Mouse (Mus musculus): ENCODE data around the gene Magi2. TPM values are rescaled to one million over a fixed set of nuclear protein-coding genes. Genes with fewer than 3 reads are reported as not detected.

The Magi2 gene
- polyA plus RNA-seq, 1 experiment from 2014 or later = 2.7 TPM

DNA sequence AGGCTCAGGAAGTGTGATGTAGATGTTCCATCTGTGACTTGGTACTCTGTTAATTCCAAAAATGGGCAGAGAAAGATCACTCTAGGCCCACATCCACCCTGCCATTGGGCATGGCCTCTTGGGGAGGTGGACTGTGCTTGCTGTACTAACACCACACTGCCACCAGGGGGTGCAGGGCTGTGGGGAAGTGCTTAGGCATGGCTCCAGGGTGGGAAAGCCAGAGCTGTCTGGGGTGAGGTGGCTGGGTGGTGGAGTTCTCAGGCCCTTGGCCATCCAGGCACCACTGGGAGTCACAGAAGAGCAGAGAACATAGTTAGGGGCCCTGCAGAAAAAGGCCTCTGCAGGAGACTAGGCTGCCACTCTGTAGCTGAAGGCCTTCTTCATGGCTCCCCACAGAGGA, 1243.6 kb downstream of the Magi2 start:
- no peaks in the 10 kb centered on the region for H3K36me3 ChIP-seq
- peaks cover 8% of the 10 kb centered on the region; the same call in 1 of the 2 replicates for H3K9me3 ChIP-seq
- ATAC-seq (ENCODE audit: extremely low read depth, insufficient number of reproducible peaks, low FRiP score, low TSS enrichment) = no peak
- no peak overlapping the region for H3K27ac ChIP-seq (replicated peaks)
- H3K4me3 ChIP-seq = no peak overlapping the region
- H3K27me3 ChIP-seq (replicated peaks) = no peaks in the 10 kb centered on the region
- H3K9ac ChIP-seq = no peak overlapping the region
- H3K4me2 ChIP-seq = no peak overlapping the region
- no peaks in the 10 kb centered on the region for H3K4me1 ChIP-seq

DNA sequence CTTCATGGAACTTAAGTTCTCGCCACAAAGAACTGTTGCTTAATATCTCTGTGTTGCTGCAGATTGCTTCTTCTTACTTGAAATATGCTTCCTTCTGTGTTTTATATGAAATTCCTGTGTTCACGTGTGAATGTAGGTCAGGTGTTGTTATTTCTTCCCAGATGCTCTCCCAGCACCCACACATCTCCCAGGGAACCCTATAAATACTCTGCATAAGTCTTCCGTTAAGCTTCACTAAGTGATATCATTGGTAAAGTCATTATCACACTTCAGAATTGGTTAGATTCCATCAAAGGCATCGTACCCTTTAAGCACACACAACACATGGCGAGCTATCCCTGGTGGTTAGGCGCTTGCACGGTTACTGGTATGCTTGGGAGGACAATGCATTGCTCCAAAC, 1257.7 kb downstream of the Magi2 start:
- 82% methylated on average over 7 of the region's 7 CpGs for WGBS
- Histone ChIP-seq H3K9ac (no peak overlapping the region), H3K4me2 (no peak overlapping the region), H3K27ac (replicated peaks) (no peak overlapping the region), H3K9me3 (no peaks in the 10 kb centered on the region), H3K36me3 (no peaks in the 10 kb centered on the region), H3K4me3 (no peak overlapping the region), H3K27me3 (replicated peaks) (no peaks in the 10 kb centered on the region), H3K4me1 (no peaks in the 10 kb centered on the region)
- ATAC-seq (ENCODE audit: extremely low read depth, insufficient number of reproducible peaks, low FRiP score, low TSS enrichment) = no peak

DNA sequence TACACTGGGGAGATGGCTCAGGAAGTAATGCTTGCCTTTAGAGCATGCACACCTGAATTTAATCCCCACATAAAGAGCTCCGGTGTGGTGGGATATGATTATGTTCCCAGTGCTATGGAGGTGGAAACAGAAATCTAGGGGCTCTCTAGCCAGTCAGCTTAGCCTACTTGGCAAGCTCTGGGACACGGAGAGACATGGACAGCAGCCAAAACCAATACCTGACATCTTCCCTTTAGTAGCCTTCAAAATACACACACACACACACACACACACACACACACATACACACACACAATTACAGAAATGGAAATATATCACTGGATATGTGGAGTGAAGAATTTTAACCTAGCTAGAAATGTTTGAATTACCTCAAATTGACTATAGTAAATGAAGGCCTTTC, 1265.1 kb downstream of the Magi2 start:
- Histone ChIP-seq H3K27ac (replicated peaks) (no peak overlapping the region), H3K9me3 (no peaks in the 10 kb centered on the region), H3K9ac (no peak overlapping the region), H3K4me1 (no peaks in the 10 kb centered on the region), H3K27me3 (replicated peaks) (no peaks in the 10 kb centered on the region), H3K4me2 (no peak overlapping the region), H3K36me3 (no peaks in the 10 kb centered on the region), H3K4me3 (no peak overlapping the region)
- no peak for ATAC-seq (ENCODE audit: extremely low read depth, insufficient number of reproducible peaks, low FRiP score, low TSS enrichment)
- WGBS = 72% methylated on average over 2 of the region's 2 CpGs

DNA sequence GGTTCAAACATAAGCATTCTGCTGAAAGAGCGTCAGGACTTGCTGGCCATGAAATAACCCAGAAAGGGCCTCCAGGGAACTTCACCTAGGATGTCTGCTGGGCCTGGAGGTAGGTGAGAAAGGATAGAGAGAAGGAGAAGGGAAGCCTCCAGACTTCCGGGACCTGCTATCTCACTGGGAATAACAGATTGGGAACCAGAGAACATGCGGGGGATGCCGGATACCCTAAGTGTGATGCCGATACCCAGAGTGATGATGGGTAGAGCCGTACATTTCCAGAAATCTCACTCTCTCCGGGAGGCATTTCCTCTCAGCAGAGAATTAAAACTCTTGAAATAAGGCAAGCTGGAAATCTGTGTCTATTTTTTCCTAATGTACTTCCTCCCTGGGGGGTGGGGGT, 1265.8 kb downstream of the Magi2 start:
- 67% methylated on average over 7 of the region's 7 CpGs for whole genome bisulfite sequencing
- H3K9me3 ChIP-seq = no peaks in the 10 kb centered on the region
- no peak for ATAC-seq (ENCODE audit: extremely low read depth, insufficient number of reproducible peaks, low FRiP score, low TSS enrichment)

DNA sequence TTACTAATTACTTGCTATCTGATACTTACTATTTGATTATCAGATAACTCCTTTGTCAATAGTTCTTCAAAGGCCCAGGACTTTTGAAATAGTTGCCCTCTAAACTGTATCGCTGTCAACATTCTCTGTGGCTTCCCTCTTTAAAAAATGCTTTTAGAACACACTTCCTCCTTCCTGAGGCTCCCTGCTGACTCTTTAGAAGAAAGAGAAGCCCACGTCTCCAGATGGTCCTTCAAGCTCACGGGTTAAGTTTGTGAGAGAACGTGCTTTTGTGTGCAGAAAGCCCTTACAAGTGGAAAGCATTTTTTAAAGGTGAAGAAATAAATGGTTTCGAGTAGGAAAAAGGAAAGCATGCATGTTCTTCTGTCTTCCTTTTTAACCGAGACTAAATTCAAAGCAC, 1267.2 kb downstream of the Magi2 start:
- Histone ChIP-seq H3K36me3 (no peaks in the 10 kb centered on the region), H3K27ac (replicated peaks) (no peak overlapping the region), H3K4me2 (no peak overlapping the region), H3K9me3 (no peaks in the 10 kb centered on the region), H3K4me3 (no peak overlapping the region), H3K4me1 (no peaks in the 10 kb centered on the region), H3K9ac (no peak overlapping the region), H3K27me3 (replicated peaks) (no peaks in the 10 kb centered on the region)
- WGBS = 59% methylated on average over 6 of the region's 6 CpGs
- ATAC-seq (ENCODE audit: extremely low read depth, insufficient number of reproducible peaks, low FRiP score, low TSS enrichment) = no peak

More for the DNA sequence above, 1265.8 kb downstream of the Magi2 start:
- Histone ChIP-seq H3K36me3 (no peaks in the 10 kb centered on the region), H3K4me2 (no peak overlapping the region), H3K27me3 (replicated peaks) (no peaks in the 10 kb centered on the region), H3K9ac (no peak overlapping the region), H3K4me1 (no peaks in the 10 kb centered on the region), H3K4me3 (no peak overlapping the region), H3K27ac (replicated peaks) (no peak overlapping the region)

DNA sequence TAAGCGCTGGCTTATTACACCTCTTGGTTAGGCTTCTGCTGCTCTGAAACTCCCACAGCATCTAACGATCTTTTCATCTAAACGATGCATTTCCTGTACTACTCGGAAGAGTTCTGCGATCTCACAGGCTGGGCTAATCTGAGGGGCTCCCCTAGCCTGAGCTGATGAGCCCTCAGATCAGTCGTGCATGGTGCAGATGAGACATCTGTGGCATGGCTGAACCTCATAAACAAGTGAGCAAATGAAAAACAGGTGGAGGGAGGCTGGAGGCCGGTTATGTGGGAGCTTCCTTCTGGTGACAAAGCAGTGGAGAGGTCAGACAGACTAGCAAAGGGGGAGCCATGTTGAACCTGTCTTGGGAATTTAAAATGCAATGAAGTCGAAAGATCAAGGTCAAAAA, 1270.1 kb downstream of the Magi2 start:
- no peaks in the 10 kb centered on the region for H3K9me3 ChIP-seq
- ATAC-seq (ENCODE audit: extremely low read depth, insufficient number of reproducible peaks, low FRiP score, low TSS enrichment) = no peak
- no peak overlapping the region for H3K27ac ChIP-seq (replicated peaks)
- no peak overlapping the region for H3K9ac ChIP-seq
- H3K4me2 ChIP-seq = no peak overlapping the region
- H3K4me1 ChIP-seq = no peaks in the 10 kb centered on the region
- WGBS = 67% methylated on average over 8 of the region's 8 CpGs
- H3K36me3 ChIP-seq = no peaks in the 10 kb centered on the region
- no peak overlapping the region for H3K4me3 ChIP-seq
- no peaks in the 10 kb centered on the region for H3K27me3 ChIP-seq (replicated peaks)

DNA sequence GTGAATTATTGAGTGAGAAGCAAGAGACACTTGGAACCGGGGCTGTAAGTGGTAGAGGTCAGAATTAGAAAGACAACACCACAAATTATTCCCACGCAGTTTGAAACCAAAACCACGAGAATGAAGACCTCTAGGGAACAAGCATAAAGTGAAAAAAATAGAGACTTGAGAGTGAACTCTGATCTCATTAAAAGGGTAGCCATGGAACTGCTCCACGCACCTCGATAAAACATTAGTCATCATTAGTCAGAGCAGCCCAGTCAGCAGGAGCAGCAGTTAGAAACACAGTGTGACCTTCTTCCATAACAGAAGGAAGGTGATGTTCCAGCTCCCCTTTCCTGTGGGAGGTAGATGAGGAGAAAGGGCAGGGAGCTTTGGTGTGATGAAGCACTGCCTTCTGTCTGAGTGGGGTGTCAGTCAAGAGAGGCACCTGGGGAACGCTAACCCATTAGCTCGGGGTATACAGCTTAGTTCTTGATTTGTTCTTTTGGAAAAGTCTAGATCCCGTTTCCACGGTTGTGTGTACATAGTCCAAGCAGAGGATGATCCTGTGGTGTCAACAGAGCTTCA, 1272.3 kb downstream of the Magi2 start:
- WGBS = 72% methylated on average over 9 of the region's 9 CpGs

DNA sequence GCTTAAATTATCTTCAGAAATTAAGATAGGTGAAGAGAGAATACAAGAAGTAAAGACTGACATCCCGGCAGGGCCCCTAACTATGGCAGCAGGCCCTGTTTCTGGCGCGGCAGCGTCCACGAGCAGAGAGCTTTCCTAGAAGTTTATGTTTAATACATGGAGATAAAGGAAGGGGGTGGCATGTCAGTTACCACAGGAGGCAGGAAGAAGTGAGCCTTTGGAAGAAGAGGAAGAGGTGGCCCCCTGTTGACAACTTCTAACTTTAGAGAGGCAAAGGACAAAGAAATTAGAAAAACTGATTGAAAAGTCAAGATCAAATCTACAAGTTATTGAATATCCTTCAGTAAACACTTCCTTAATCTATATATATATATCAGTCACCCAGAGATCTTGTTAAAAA, 1281.8 kb downstream of the Magi2 start:
- Histone ChIP-seq H3K27me3 (replicated peaks) (no peaks in the 10 kb centered on the region), H3K27ac (replicated peaks) (no peak overlapping the region), H3K9me3 (no peaks in the 10 kb centered on the region), H3K4me1 (peaks cover 4% of the 10 kb centered on the region; the same call in 1 of the 2 replicates), H3K4me2 (no peak overlapping the region), H3K36me3 (no peaks in the 10 kb centered on the region), H3K9ac (no peak overlapping the region), H3K4me3 (no peak overlapping the region)
- no peak for ATAC-seq (ENCODE audit: extremely low read depth, insufficient number of reproducible peaks, low FRiP score, low TSS enrichment)
- WGBS = 41% methylated on average over 5 of the region's 5 CpGs

More for the DNA sequence above, 1272.3 kb downstream of the Magi2 start:
- Histone ChIP-seq H3K36me3 (no peaks in the 10 kb centered on the region), H3K4me2 (no peak overlapping the region), H3K4me3 (no peak overlapping the region), H3K9ac (no peak overlapping the region), H3K4me1 (no peaks in the 10 kb centered on the region), H3K27me3 (replicated peaks) (no peaks in the 10 kb centered on the region), H3K9me3 (no peaks in the 10 kb centered on the region), H3K27ac (replicated peaks) (no peak overlapping the region)
- ATAC-seq (ENCODE audit: extremely low read depth, insufficient number of reproducible peaks, low FRiP score, low TSS enrichment) = no peak

DNA sequence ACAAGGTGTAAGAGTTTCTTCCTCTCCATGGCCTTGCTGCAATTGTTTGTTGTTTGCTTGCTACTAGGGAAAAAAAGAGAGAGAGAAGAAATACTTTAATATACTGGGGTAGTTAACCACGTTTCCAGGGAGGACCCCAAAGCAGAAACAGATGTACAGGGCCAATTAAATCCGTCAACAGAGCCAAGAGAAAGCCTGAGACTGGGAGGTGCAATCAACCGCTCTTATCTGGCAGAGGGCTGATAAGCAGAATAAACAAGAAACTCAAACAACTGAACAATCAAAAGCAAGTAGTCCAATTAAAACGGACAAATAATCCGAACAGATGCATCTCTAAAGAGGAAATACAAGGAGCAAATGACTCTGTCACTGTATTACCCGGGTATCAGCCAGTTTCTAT, 1282.8 kb downstream of the Magi2 start:
- H3K27me3 ChIP-seq (replicated peaks) = no peaks in the 10 kb centered on the region
- no peak overlapping the region for H3K4me2 ChIP-seq
- ATAC-seq (ENCODE audit: extremely low read depth, insufficient number of reproducible peaks, low FRiP score, low TSS enrichment) = no peak
- 29% methylated on average over 6 of the region's 6 CpGs for WGBS
- no peak overlapping the region for H3K4me3 ChIP-seq
- H3K36me3 ChIP-seq = no peaks in the 10 kb centered on the region
- peaks cover 4% of the 10 kb centered on the region; the same call in 1 of the 2 replicates for H3K4me1 ChIP-seq
- no peaks in the 10 kb centered on the region for H3K9me3 ChIP-seq
- H3K27ac ChIP-seq (replicated peaks) = no peak overlapping the region
- no peak overlapping the region for H3K9ac ChIP-seq

DNA sequence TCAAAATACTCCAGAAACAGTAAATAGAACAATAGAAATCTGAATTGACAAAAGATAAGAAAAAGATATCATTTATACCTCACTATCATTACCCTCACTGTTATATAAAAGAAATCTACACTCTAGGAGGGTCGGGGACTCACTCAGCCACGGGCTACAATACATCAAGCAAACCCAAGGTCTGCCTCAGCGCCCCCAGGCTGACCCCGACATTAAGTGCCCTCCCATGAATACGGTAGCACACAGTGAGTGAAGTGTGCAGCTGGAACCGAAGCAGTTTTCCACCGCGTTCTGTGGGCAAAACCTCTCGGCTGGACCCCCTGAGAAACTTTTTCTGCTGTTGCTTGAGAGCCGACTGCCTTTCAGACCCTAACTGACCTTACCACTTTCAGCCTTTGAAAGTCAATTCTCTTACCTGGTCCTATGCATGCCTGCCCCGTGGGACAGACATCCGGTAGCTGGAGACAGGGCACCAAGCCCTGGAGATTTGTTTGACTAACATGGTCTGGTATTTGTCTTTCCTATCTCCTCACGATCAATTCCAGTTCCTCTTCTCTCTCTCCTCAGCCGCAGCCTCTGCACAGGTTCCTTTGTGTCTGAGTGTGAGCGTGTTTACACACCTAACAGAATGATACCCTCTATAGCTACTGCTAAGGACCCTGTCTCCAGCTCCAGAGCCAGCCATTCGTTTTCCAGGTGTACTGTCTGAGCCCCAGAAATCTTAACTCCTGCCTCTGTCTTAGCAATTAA, 1285.7 kb downstream of the Magi2 start:
- Histone ChIP-seq H3K36me3 (no peaks in the 10 kb centered on the region), H3K4me2 (no peak overlapping the region), H3K9me3 (no peaks in the 10 kb centered on the region), H3K4me1 (peaks cover 4% of the 10 kb centered on the region; the same call in 1 of the 2 replicates), H3K27me3 (replicated peaks) (no peaks in the 10 kb centered on the region), H3K9ac (0 out of 2 replicates have a peak overlapping the region, but pooled peaks have one; percentile 37), H3K27ac (replicated peaks) (no peak overlapping the region), H3K4me3 (no peak overlapping the region)
- 34% methylated on average over 16 of the region's 16 CpGs for WGBS
- ATAC-seq (ENCODE audit: extremely low read depth, insufficient number of reproducible peaks, low FRiP score, low TSS enrichment) = no peak

DNA sequence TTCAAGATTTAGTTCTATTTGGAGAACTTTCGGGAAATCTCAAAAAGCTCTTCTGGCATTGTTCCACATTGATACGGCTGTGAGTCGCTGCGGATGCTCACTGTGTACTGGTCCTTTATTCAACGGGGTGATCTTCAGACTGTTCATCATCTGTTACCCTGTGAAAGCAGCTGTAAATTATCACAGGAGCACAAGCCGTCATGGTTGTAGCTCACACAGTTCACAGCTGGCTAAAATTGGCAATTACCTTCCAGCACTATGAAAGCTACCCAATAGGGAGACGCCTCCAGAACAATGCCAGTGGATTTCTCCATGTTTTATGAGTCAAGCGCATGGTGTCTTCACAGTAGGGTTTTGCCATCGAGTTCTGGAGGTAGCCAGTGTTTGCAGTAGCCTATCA, 1294.8 kb downstream of the Magi2 start:
- Histone ChIP-seq H3K4me2 (no peak overlapping the region), H3K4me3 (no peak overlapping the region), H3K27me3 (replicated peaks) (no peaks in the 10 kb centered on the region), H3K4me1 (no peaks in the 10 kb centered on the region), H3K27ac (replicated peaks) (no peak overlapping the region), H3K9ac (no peak overlapping the region), H3K36me3 (no peaks in the 10 kb centered on the region), H3K9me3 (no peaks in the 10 kb centered on the region)
- no peak for ATAC-seq (ENCODE audit: extremely low read depth, insufficient number of reproducible peaks, low FRiP score, low TSS enrichment)
- WGBS = 74% methylated on average over 9 of the region's 9 CpGs

DNA sequence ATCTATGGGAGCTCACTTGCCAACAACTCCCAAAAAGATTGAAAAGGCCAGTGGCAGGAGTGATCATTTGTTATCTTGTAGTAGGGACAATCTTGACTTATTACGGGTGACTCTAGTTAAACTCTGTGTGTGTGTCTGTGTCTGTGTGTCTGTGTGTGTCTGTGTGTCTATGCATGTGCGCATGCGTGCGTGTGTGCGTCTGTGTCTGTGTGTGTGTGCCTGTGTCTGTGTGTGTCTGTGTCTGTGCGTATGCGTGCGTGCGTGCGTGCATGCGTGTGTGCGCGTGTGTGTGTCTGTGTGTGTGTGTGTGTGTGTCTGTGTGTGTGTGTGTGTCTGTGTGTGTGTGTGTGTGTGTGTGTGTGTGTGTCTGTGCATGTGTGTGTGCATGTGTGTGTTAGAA, 1295.2 kb downstream of the Magi2 start:
- no peak for ATAC-seq (ENCODE audit: extremely low read depth, insufficient number of reproducible peaks, low FRiP score, low TSS enrichment)
- H3K27ac ChIP-seq (replicated peaks) = no peak overlapping the region
- H3K4me3 ChIP-seq = no peak overlapping the region
- H3K9me3 ChIP-seq = no peaks in the 10 kb centered on the region
- H3K36me3 ChIP-seq = no peaks in the 10 kb centered on the region
- no peak overlapping the region for H3K4me2 ChIP-seq
- no peaks in the 10 kb centered on the region for H3K27me3 ChIP-seq (replicated peaks)
- H3K9ac ChIP-seq = no peak overlapping the region
- H3K4me1 ChIP-seq = no peaks in the 10 kb centered on the region
- 95% methylated on average over 13 of the region's 13 CpGs for WGBS
